Mouse (Mus musculus): ENCODE results near the gene Carmil2.

DNA sequence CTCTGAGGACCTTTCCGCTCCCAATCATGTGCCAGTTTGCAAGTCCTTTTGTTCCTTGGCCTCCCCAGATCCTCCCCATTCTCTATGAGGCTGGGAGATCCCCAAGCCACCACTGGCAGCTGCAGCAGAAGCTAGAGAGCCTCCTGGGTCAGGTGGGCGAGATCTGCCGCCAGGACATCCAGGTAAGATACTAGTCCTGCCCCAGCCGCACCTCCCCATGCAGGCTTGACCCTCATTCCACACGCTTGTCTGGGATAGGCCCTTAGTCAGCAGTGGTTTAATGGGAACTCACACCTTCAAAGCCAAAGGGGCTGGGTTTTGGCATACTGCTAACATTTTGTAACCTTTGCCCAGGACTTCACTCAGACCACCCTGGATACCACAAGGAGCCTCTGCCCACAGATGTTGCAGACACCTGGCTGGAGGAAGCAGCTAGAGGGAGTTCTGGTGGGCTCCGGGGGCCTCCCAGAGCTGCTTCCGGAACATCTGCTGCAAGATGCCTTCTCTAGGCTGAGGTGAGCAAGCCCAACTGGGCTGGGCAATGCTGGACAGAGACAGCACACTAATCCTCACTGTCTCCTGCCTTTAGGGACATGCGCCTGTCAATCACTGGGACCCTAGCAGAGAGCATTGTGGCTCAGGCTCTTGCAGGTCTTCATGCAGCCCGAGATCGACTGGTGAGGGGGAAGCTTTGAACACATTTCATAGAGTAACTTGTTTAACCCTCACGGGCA is 6.5 kb downstream of the Carmil2 start:
- TF ChIP-seq CTCF (IDR thresholded peaks at IDR 0.05 in 2 of 3, conservative IDR thresholded peaks at IDR 0.05 in 1 of 3; ENCODE audit: control insufficient read depth in 1 of 3, insufficient read depth in 1 of 3, low read depth in 2 of 3, low read length in 3 of 3, poor library complexity in 1 of 3, severe bottlenecking in 1 of 3) = no peak
- no peak for TF ChIP-seq USF1 (IDR thresholded peaks at IDR 0.05; ENCODE audit: low read depth, low read length)
- no peak for TF ChIP-seq E2F4 (IDR thresholded peaks at IDR 0.05; ENCODE audit: borderline replicate concordance, low read depth, low read length)
- TF ChIP-seq GATA1 (IDR thresholded peaks at IDR 0.05; ENCODE audit: low read depth, low read length) = no peak
- TF ChIP-seq TBP (IDR thresholded peaks at IDR 0.05; ENCODE audit: low read depth, low read length) = no peak
- TF ChIP-seq NRF1 (IDR thresholded peaks at IDR 0.05; ENCODE audit: insufficient read depth, low read depth, low read length, poor library complexity, severe bottlenecking) = no peak
- no peak for TF ChIP-seq MAFK (IDR thresholded peaks at IDR 0.05; ENCODE audit: borderline replicate concordance, low read depth, low read length)

Data from MEL (cell line).